Mouse (Mus musculus) liver, adult 10 weeks (tissue): Measurements from ENCODE around the gene Unc93b1. TPM values are rescaled to one million over a fixed set of nuclear protein-coding genes. Genes with fewer than 3 reads are reported as not detected.

Experiments
- polyA plus RNA-seq: library from polyadenylated mRNA; stranded (reverse); fragments of 350-450 nt; fragmentation: Illumina TruSeq; extraction: RNeasy Lipid Tissue Mini Kit (QIAGEN cat#74804); gene quantifications from one replicate; pipeline ENCODE4 v1.2.3, GENCODE M21; 2014; ENCODE audit warnings: low read depth, low replicate concordance

Unc93b1 gene
- 3.1 TPM for polyA plus RNA-seq

GRCm38 (mm10) chr19:3935032-3935895, at the start of gene Unc93b1:
Gene Unc93b1, plus strand, starts transcription at chr19:3935186.

GRCm38 (mm10) chr19:3906795-3907786, 27.9 kb upstream of the Unc93b1 start, which contains the start of gene Tcirg1:
Gene Tcirg1, minus strand, starts transcription at chr19:3907133.

GRCm38 (mm10) chr19:3912337-3913204, 22.4 kb upstream of the Unc93b1 start, which contains the start of gene Ndufs8:
Gene Ndufs8, minus strand, starts transcription at chr19:3912774.

GRCm38 (mm10) chr19:3929211-3929941, 5.6 kb upstream of the Unc93b1 start, which contains the start of gene Aldh3b1:
Gene Aldh3b1, minus strand, starts transcription at chr19:3929808.

GRCm38 (mm10) chr19:3958470-3958869, 23.5 kb downstream of the Unc93b1 start, which contains the start of gene Aldh3b3:
Gene Aldh3b3, plus strand, starts transcription at chr19:3958645.

GRCm38 (mm10) chr19:3972229-3972628, 37.2 kb downstream of the Unc93b1 start, which contains the start of gene Aldh3b2:
Gene Aldh3b2, plus strand, starts transcription at chr19:3972328.

GRCm38 (mm10) chr19:3986334-3986733, 51.3 kb downstream of the Unc93b1 start, which contains the start of gene Acy3:
Gene Acy3, plus strand, starts transcription at chr19:3986570.

GRCm38 (mm10) chr19:3992416-3992815, 57.4 kb downstream of the Unc93b1 start, which contains the start of gene Tbx10:
Gene Tbx10, plus strand, starts transcription at chr19:3992752.

Other genes starting within 250 kb of the Unc93b1 start
- gene Lrp5, start 248.6 kb upstream of the Unc93b1 start, polyA plus RNA-seq, result 1.5 TPM
- 4.9 TPM for gene 1810055G02Rik, start 226.9 kb upstream of the Unc93b1 start, polyA plus RNA-seq
- gene Kmt5b, start 167.8 kb upstream of the Unc93b1 start, polyA plus RNA-seq, result 38.7 TPM
- gene Chka, start 83.4 kb upstream of the Unc93b1 start, polyA plus RNA-seq, result 87.4 TPM
- gene Tcirg1, start 28.1 kb upstream of the Unc93b1 start, polyA plus RNA-seq, result 7.2 TPM
- gene Ndufs8, start 22.4 kb upstream of the Unc93b1 start, polyA plus RNA-seq, result 7.7 TPM
- not detected for gene Aldh3b1, start 5.4 kb upstream of the Unc93b1 start, polyA plus RNA-seq
- gene Aldh3b3, start 23.5 kb downstream of the Unc93b1 start, polyA plus RNA-seq, result 0.64 TPM
- gene Aldh3b2, start 37.1 kb downstream of the Unc93b1 start, polyA plus RNA-seq, result not detected
- gene Acy3, start 51.4 kb downstream of the Unc93b1 start, polyA plus RNA-seq, result 15.3 TPM
- gene Tbx10, start 57.6 kb downstream of the Unc93b1 start, polyA plus RNA-seq, result not detected
- gene Nudt8, start 65.4 kb downstream of the Unc93b1 start, polyA plus RNA-seq, result not detected
- gene Gm49405, start 65.4 kb downstream of the Unc93b1 start, polyA plus RNA-seq, result 0.13 TPM
- gene Doc2g, start 68.1 kb downstream of the Unc93b1 start, polyA plus RNA-seq, result not detected
- gene Ndufv1, start 77.6 kb downstream of the Unc93b1 start, polyA plus RNA-seq, result 25.4 TPM
- gene Gstp1, start 102.8 kb downstream of the Unc93b1 start, polyA plus RNA-seq, result 51.4 TPM
- 1.1 TPM for gene Gstp2, start 110.8 kb downstream of the Unc93b1 start, polyA plus RNA-seq
- 2.0 TPM for gene Gstp3, start 124.4 kb downstream of the Unc93b1 start, polyA plus RNA-seq
- gene Cabp2, start 146.4 kb downstream of the Unc93b1 start, polyA plus RNA-seq, result not detected
- 1.9 TPM for gene Cdk2ap2, start 162.0 kb downstream of the Unc93b1 start, polyA plus RNA-seq
- 0.19 TPM for gene Pitpnm1, start 164.8 kb downstream of the Unc93b1 start, polyA plus RNA-seq
- 0.53 TPM for gene Aip, start 190.7 kb downstream of the Unc93b1 start, polyA plus RNA-seq
- gene Gpr152, start 204.6 kb downstream of the Unc93b1 start, polyA plus RNA-seq, result not detected
- gene Cabp4, start 208.8 kb downstream of the Unc93b1 start, polyA plus RNA-seq, result 0.26 TPM
- 19.7 TPM for gene Coro1b, start 213.4 kb downstream of the Unc93b1 start, polyA plus RNA-seq
- gene Ptprcap, start 218.4 kb downstream of the Unc93b1 start, polyA plus RNA-seq, result 2.3 TPM
- 3.4 TPM for gene Rps6kb2, start 228.2 kb downstream of the Unc93b1 start, polyA plus RNA-seq
- 0.64 TPM for gene Carns1, start 240.3 kb downstream of the Unc93b1 start, polyA plus RNA-seq